Mouse (Mus musculus) adipose tissue, adult 10 weeks (tissue): ENCODE measurements around the gene Col4a3. TPM values are rescaled to one million over a fixed set of nuclear protein-coding genes. Genes with fewer than 3 reads are reported as not detected.

Experiments used
- polyA plus RNA-seq: library from polyadenylated mRNA; stranded (reverse); fragments of 350-450 nt; fragmentation: Illumina TruSeq; extraction: RNeasy Lipid Tissue Mini Kit (QIAGEN cat#74804); gene quantifications from one replicate; pipeline ENCODE4 v1.2.3, GENCODE M21; 2014; ENCODE audit warnings: low read depth, low replicate concordance

Col4a3 gene
- 7.8 TPM for polyA plus RNA-seq

DNA sequence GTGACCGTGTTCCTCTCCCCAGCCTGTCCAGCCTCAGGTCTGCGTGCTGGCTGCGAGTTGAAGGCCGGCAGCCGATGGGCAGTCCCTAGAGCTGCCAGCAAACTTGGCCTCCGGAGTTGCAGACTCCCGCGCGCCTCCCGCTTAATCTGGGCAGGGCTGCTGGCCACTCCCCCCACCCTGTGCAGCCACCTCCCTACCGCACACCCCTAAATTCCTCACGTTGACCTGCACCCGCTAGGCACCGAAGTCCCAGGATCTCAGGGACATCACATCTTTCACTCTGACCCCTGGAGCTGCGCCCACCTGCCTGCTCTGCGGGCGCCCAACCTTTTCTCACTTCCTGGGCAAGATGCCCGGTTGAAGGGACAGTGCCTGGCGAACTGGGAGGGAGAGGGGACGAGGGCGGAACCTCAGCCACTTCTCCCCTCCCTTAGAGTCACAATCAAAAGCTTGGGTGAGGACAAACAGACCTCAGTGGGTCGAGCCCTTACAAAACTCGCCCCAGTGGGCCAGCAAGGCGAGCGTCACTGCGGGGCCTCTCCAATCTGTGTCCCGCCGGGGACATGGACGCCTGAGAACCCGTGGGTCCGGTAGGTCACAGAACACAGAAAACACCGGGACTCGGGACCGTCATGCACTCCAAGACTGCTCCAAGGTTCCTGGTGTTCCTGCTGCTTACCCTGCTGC lies at the start of gene Col4a3, which contains the start of gene Col4a4:
TSS of gene Col4a3 (plus strand) at position 209 of the 687 bp plus-strand sequence.
TSS of gene Col4a4 (minus strand) at position 137 of the 687 bp plus-strand sequence.

DNA sequence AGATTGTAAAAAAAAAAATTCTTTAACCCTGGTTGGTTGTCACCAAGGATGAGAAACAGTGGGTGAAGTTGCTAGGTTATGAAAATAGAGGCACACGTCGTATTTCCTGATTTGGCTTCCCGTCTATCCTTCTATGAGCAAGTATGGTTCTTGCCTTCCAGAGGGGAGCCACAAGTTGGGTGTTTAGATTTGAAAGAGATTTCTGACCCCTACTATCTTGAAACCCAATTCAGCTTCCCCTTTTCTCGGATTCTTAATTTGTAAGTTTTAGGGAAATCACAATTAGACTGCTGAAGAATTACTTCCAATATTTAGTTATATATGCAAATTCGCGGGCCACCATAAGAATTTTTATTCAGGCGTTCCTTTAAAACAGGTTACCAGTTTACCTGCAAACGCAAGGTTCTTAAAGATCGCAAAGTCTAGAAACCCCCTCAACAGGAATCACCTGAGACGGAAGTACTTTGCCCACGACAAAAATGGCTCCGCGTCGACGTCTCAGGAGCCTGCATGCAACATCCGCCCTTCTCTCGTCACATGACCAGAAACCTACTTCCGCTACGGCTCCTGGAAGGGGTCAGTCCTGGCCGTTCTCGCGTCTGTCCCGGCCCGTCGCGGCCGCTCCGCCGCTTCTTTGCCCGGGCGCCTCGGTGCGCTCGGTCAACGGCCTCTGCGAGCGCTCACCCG lies 137.8 kb downstream of the Col4a3 start, which contains the start of gene Mff:
TSS of gene Mff (plus strand) at position 552 of the 687 bp plus-strand sequence.

DNA sequence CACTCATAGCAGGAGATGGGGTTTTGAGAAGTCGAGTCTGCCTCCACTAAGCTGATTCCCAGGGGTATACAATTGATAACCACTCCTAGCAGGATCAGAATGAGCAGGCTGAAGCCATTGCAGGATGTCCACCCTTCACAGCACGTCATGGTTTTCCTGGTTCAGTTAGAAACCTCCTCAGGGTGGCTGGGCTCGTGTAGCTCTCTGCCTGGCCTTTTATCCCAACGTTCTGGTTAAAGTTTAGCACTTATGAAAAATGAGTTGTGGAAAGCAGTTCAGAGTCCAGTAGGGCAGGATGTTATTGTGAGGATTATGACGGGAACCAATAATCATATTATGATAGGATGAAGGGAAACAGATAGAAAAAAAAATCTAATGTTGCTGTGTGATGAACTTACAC lies 181.5 kb downstream of the Col4a3 start, which contains the start of gene Tm4sf20:
TSS of gene Tm4sf20 (minus strand) at position 193 of the 400 bp plus-strand sequence.

DNA sequence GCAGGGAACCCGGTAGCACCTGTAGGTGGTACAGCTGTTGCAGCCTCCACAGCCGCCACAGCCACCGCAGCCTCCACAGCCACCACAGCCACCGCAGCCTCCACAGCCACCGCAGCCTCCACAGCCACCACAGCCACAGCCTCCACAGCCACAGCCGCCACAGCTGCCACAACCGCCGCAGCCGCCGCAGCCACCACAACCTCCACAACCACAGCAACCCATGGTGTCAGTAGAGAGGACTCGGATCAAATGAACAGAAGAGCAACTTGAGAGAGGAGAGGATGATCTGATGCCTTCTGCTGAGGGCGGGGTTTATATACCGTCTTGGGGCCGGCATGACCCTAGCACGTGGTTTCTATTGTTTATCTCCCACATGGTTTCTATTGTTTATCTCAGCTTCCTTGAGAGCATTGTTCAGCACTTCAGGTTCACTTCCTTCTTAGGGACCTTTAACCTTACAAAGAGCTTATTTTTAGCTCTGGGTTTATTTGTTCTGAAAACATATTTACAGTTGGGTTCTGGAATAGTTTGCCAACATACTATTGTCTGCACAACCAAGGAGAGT lies 184.4 kb downstream of the Col4a3 start, which contains the start of gene Gm47791:
TSS of gene Gm47791 (minus strand) at position 222 of the 565 bp plus-strand sequence.

Other genes with a start within 250 kb of the Col4a3 start
- 11.3 TPM for gene Col4a4, start 72 bp upstream of the Col4a3 start, polyA plus RNA-seq
- 101 TPM for gene Mff, start 138.0 kb downstream of the Col4a3 start, polyA plus RNA-seq
- not detected for gene Tm4sf20, start 181.5 kb downstream of the Col4a3 start, polyA plus RNA-seq
- gene Gm47791, start 184.3 kb downstream of the Col4a3 start, polyA plus RNA-seq, result not detected